Mouse (Mus musculus) intestine, postnatal 0 days (tissue): ENCODE measurements at regions not wholly inside any gene's neighbourhood (a gene's known extent, or its start where the extent isn't known, plus 50 kb on each side); places are given as distances from the start of the nearest gene placed in this dataset.

ENCODE experiments used
- ATAC-seq: fragments of 200-750 bp; cut with Nextera tagmentation; 2 replicates; pipeline ENCODE4 v1.8.0; 2017; ENCODE audit warnings: mild to moderate bottlenecking, moderate TSS enrichment, moderate library complexity
- H3K27ac ChIP-seq: fragments of 300-500 bp; sonication (generic); 2 replicates; pipeline ENCODE4 v1.5.1; 2014; ENCODE audit warnings: mild to moderate bottlenecking, low read depth, low read length, moderate library complexity
- H3K27me3 ChIP-seq: fragments of 300-500 bp; sonication (generic); replicated peaks from 2 replicates; pipeline ENCODE4 v1.6.1; 2014; ENCODE audit warnings: low read length, mixed read lengths; ENCODE audit not compliant: control insufficient read depth, insufficient read depth
- H3K36me3 ChIP-seq: fragments of 300-500 bp; sonication (generic); 2 replicates; pipeline ENCODE4 v1.6.1; 2014; ENCODE audit warnings: mild to moderate bottlenecking, moderate library complexity; ENCODE audit not compliant: control insufficient read depth, insufficient read depth
- H3K4me1 ChIP-seq: fragments of 300-500 bp; sonication (generic); replicated peaks from 2 replicates; pipeline ENCODE4 v1.6.1; 2014; ENCODE audit warnings: antibody characterized with exemption, low read length, mixed read lengths; ENCODE audit not compliant: control insufficient read depth, insufficient read depth
- H3K4me2 ChIP-seq: fragments of 300-500 bp; sonication (generic); replicated peaks from 2 replicates; pipeline ENCODE4 v1.6.1; 2014; ENCODE audit warnings: low read depth, mild to moderate bottlenecking, moderate library complexity
- H3K4me3 ChIP-seq: fragments of 300-500 bp; sonication (generic); 2 replicates; pipeline ENCODE4 v1.5.1; 2014; ENCODE audit warnings: low read depth, low read length
- H3K9ac ChIP-seq: fragments of 300-500 bp; sonication (generic); 2 replicates; pipeline ENCODE4 v1.6.1; 2014; ENCODE audit warnings: mild to moderate bottlenecking, low read depth, low read length
- H3K9me3 ChIP-seq: fragments of 300-500 bp; sonication (generic); 2 replicates; pipeline ENCODE4 v1.6.1; 2016; ENCODE audit warnings: mixed run types; ENCODE audit not compliant: control insufficient read depth
- CTCF ChIP-seq: sonication (generic); IDR thresholded peaks from 2 replicates; pipeline ENCODE4 v1.5.1; 2016; ENCODE audit warnings: low read depth, mild to moderate bottlenecking, control low read depth, antibody characterized with exemption, moderate library complexity
- WGBS: fragments of 180-500 bp; shearing (Covaris S2); extraction: QIAGEN DNeasy Blood & Tissue Kit; methylation state at CpG from one replicate; pipeline ENCODE4 v1.1.7; 2014; 5-methylcytosine and 5-hydroxymethylcytosine counted together

DNA sequence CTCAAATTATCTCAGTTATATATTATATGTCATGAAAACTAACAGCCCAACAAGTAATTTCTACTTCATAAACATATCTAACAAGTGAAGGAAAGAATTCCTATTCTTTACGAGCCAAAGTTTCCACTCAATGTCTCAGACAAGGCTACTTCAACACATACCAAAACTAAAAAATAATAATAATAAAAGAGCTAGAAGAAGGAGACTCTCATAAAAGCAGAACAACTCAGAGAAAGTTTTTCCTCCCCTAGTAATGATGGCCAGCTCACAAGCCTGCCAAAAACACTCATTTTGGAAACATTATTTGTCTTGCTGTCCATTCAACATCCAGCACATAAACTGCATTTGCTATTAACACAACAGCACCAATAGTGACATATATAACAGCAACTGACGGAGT, 133.7 kb downstream of the Cenpw start:
- Histone ChIP-seq H3K4me2 (no peak overlapping the region), H3K27me3 (no peaks in the 10 kb centered on the region), H3K36me3 (no peaks in the 10 kb centered on the region), H3K4me3 (no peak overlapping the region), H3K9me3 (no peaks in the 10 kb centered on the region), H3K9ac (no peak overlapping the region), H3K4me1 (no peaks in the 10 kb centered on the region), H3K27ac (no peak overlapping the region)
- WGBS, result 56% methylated on average over 2 of the region's 2 CpGs
- ATAC-seq, result no peak
- no peak for TF ChIP-seq CTCF

GRCm38 (mm10) chr10:30030621-30031020, 169.7 kb downstream of the Cenpw start:
- no peak for ATAC-seq
- Histone ChIP-seq H3K4me3 (no peak overlapping the region), H3K4me1 (no peaks in the 10 kb centered on the region), H3K9ac (no peak overlapping the region), H3K27me3 (no peaks in the 10 kb centered on the region), H3K4me2 (no peak overlapping the region), H3K36me3 (no peaks in the 10 kb centered on the region), H3K9me3 (no peaks in the 10 kb centered on the region), H3K27ac (no peak overlapping the region)
- TF ChIP-seq CTCF, result no peak
- 62% methylated on average over 4 of the region's 4 CpGs for WGBS

- H3K27me3 ChIP-seq, result no peaks in the 10 kb centered on the region
- H3K4me1 ChIP-seq, result no peaks in the 10 kb centered on the region
- no peaks in the 10 kb centered on the region for H3K36me3 ChIP-seq
- H3K27ac ChIP-seq, result no peak overlapping the region
- ATAC-seq, result no peak
- no peak for TF ChIP-seq CTCF
- 52% methylated on average over 6 of the region's 6 CpGs for WGBS
- no peak overlapping the region for H3K4me3 ChIP-seq
- H3K9me3 ChIP-seq, result no peaks in the 10 kb centered on the region
- no peak overlapping the region for H3K4me2 ChIP-seq
- H3K9ac ChIP-seq, result no peak overlapping the region
Measured at GRCm38 (mm10) chr10:30002950-30003636, 197.3 kb downstream of the Cenpw start.

GRCm38 (mm10) chr10:30000836-30001235, 199.5 kb downstream of the Cenpw start:
- no peak overlapping the region for H3K4me3 ChIP-seq
- H3K9me3 ChIP-seq, result no peaks in the 10 kb centered on the region
- 47% methylated on average over 2 of the region's 2 CpGs for WGBS
- no peak for TF ChIP-seq CTCF
- no peak overlapping the region for H3K4me2 ChIP-seq
- H3K4me1 ChIP-seq, result no peaks in the 10 kb centered on the region
- no peak overlapping the region for H3K27ac ChIP-seq
- no peaks in the 10 kb centered on the region for H3K27me3 ChIP-seq
- no peak for ATAC-seq
- no peaks in the 10 kb centered on the region for H3K36me3 ChIP-seq
- no peak overlapping the region for H3K9ac ChIP-seq

GRCm38 (mm10) chr10:29981539-29981938, 218.8 kb downstream of the Cenpw start:
- no peak overlapping the region for H3K9ac ChIP-seq
- ATAC-seq, result no peak
- no peaks in the 10 kb centered on the region for H3K9me3 ChIP-seq
- H3K27me3 ChIP-seq, result no peaks in the 10 kb centered on the region
- H3K4me3 ChIP-seq, result no peak overlapping the region
- H3K4me1 ChIP-seq, result no peaks in the 10 kb centered on the region
- no peak overlapping the region for H3K27ac ChIP-seq
- no peaks in the 10 kb centered on the region for H3K36me3 ChIP-seq
- TF ChIP-seq CTCF, result no peak
- WGBS, result 75% methylated on average over 2 of the region's 2 CpGs
- no peak overlapping the region for H3K4me2 ChIP-seq
